Mouse (Mus musculus) fibroblast of lung, adult 2 months (primary cell): Measurements from ENCODE around the gene Slc2a9.
"Not testable (repeated sequence)": the region's sequence is repeated elsewhere in the genome, so short reads cannot be mapped to it uniquely, and the experiment has no call there.

Source experiments
- DNase-seq: peaks from one replicate; pipeline ENCODE4 v3.0.0-alpha.2; 2011; ENCODE audit warnings: low read depth

Gene Slc2a9

GRCm38 (mm10) chr5:38504116-38504515 is 1.2 kb upstream of the Slc2a9 start:
- DNase-seq, result peak; percentile 13

- no peak for DNase-seq
Measured at GRCm38 (mm10) chr5:38500043-38500442, 2.9 kb downstream of the Slc2a9 start.

GRCm38 (mm10) chr5:38499316-38499811 is 3.6 kb downstream of the Slc2a9 start:
- DNase-seq, result peak; percentile 51

DNA sequence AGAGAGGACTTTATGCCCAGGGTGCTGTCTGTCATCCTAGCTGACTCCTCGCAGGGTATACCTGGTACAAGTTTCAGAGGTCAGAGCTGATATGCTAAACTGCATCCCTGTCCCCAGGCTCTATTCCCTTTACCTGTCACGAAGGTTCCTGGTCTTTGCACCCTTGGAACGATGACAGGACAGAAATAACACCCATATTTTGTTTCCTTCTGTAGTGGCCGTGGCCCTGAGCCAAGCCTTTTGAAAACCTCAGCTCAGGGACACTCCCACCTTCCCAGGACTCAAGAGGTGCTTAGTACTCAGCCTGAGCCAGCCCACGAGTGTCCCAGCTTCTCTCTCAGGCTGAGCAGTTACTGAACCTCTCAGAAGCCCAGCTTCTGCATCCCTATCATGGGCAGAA is 4.5 kb downstream of the Slc2a9 start:
- no peak for DNase-seq

DNA sequence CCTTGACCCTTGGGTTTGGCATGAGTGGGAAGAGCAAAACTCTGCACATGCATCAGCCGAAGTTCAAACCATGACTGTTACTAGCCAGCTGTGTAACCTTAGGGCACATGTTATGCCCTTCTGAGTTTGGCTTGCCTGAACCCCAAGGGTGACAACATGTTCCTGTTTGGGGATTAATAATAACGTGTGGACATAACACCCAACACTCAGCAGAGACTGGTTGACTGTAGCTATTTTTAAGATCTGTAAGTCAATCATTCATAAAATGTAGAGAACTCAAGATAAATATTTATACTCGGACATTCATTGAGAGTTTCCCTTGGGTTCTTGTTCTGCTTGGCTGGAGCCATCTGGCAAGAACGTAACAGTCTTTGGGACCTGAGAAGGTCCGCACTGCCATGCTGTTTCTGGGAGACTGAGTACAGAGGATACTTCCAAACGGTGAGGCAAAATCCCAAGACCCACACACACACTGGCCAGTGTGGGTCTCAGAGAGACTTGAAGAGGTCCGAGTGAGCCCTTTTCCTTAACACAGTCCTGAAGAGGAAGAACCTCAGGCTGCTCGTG is 6.4 kb downstream of the Slc2a9 start:
- no peak for DNase-seq

DNA sequence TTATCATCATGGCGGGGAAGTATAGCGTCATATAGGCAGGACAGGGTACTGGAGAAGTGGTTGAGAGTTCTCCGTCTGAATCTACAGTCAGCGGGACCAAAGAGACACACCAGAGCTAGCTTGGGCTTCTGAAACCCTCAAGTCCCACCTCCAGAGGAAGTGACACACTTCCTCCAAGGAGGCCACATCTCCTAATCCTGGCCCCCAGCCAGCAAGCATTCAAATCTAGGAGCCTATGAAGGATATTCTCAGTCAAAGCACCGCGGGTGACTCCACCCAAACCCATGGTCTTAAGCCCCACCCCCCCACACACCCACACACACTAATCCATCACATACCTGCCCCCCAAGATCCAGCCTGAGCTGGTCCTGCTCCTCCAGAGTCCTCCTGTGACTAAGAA is 9.1 kb downstream of the Slc2a9 start:
- no peak for DNase-seq

DNA sequence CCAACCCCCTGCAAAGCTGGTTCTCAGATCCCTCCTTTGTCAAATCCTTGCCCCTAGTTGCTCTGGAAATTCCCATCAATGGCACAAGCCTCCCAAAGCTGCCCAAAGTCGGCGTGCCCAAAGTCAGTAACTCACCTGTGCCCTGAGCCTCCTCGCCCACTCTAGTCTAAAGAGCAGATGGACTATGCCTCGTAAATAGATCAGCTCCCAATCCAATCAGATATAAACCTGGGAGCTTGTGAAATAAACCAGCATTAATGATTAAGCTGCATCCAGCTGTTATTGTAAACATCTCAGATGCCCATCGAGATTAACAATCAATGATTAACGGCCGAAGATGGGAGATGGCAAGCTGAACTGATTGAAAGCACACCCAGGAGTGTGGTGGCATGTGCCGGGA is 11.2 kb downstream of the Slc2a9 start:
- no peak for DNase-seq

DNA sequence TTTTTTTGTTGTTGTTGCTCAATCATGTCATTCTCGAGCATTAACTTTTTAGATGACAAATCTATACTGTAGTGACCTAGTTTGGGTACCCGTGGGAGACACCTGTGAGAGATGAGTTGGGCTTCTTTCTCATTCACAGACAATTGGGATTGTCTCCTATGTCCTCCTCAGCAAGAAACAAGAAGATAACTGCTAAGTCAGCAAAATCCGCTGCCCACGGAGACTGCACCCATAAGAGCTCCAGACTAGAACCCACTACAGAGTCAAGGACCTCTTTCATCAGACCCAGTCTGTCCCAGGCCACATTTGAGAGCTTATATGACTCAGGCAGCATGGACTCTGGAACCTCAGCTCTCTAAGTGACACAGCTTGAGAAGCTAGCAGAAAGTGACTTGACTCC is 13.2 kb downstream of the Slc2a9 start:
- DNase-seq, result no peak

- DNase-seq, result no peak
Measured at GRCm38 (mm10) chr5:38488673-38489615, 14.0 kb downstream of the Slc2a9 start.

- no peak for DNase-seq
Measured at GRCm38 (mm10) chr5:38488026-38488425, 14.9 kb downstream of the Slc2a9 start.

DNA sequence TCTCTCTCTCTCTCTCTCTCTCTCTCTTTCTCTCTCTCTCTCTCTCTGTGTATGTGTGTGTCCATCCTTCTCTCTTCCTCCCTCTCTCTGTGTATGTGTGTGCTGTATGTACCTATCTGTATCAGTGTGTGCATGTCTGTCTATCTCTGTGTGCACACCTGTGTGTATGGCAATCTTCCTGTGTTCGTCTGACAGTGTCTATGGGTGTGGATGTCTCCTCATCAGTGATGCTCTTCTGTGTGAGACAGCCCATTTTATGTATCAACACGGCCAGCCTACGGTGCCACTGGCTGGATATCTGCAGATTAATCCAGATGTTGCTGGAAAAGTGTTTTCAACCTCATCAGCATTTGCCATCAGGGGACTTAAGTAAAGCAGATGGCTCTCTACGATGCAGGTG is 15.7 kb downstream of the Slc2a9 start:
- DNase-seq, result no peak

DNA sequence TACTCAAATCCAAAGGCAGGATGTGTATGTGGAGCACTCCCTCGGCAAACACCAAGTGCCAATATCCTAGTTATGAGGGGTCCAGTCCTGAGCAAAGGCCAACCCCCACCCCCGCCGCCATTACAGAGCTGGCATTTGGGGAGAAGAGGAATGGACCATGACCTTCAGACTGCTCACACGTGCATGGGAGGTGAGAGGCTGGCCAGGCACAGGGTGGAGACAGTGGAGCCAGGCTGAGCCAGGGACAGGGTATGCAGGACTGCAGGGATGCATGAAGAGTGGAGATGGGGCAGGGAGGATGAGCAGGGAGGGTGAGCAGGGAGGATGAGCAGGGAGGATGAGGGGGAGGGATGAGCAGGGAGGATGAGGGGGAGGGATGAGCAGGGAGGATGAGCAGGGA is 17.0 kb downstream of the Slc2a9 start:
- no peak for DNase-seq

DNA sequence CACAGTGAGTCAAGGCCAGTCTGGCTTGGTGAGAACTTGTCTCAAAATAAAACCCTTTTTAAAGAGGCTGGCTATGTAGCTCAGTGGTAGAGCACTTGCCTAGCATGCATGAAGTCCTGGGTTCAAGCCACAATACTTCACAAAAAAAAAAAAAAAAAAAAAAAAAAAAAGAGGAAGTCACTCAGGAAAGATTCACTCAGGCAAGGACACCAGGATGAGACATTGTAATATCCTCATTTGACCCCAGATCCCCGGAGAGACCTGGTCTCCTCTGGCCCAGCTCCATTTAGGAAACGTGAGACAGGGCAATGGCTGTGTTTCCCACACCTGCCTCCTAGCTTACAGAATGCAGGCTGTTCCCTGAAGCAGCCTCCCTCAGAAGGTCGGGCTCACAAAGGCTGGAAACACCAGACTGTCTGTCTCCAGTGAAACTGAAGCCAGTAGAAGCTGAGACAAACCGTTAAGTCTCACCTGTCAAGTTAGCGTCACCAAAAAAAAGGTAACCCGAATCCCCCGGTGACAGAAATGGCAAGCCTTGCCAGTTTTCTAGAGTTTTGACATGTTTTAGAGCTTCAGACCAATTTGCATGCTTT is 19.3 kb downstream of the Slc2a9 start:
- no peak for DNase-seq

- DNase-seq, result no peak
Measured at GRCm38 (mm10) chr5:38480822-38481707, 21.9 kb downstream of the Slc2a9 start.

DNA sequence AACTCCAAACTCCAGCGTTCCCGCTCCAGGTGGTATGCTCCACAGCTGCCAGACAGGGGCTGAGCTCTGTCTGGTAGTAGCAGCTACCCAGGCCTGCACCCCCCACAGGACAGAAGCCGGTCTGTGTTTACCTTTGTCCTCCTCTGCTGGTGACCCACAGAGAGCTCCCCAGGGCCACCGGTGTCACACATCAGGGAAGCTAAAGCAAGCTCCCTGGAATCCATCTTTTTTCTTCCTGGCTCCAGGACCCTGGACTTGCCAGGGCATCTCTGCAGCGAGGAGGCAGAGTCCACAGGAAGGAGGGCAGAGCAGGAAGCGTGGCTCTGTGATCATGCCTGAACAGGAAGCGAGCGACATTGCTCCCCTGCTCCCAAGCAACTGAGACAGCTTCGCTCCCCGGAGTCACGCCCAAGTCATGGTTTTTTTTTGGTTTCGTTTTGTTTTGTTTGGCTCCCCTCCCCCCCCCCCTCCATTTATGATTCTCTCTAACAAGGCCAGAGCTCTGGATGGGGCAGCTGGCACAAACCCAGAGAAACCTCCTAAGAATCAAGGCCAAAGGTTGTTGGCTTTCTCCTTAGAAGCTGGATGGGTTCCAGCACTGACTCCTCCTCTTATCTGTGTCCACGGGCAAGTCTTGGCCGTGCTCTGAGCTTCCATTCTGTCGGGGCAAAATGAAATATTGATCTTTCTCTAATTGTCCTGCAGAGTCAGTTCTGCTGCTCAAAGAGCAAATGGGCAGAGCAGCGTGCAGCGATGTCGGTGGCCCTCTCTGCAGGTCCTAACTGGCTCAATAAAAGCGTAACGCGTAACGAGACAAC is 22.8 kb downstream of the Slc2a9 start:
- peak; percentile 17 for DNase-seq

GRCm38 (mm10) chr5:38479545-38479907 is 23.4 kb downstream of the Slc2a9 start:
- DNase-seq, result not testable (repeated sequence)

GRCm38 (mm10) chr5:38479027-38479426 is 23.9 kb downstream of the Slc2a9 start:
- no peak for DNase-seq

- no peak for DNase-seq
Measured at GRCm38 (mm10) chr5:38477731-38478445, 25.1 kb downstream of the Slc2a9 start.

DNA sequence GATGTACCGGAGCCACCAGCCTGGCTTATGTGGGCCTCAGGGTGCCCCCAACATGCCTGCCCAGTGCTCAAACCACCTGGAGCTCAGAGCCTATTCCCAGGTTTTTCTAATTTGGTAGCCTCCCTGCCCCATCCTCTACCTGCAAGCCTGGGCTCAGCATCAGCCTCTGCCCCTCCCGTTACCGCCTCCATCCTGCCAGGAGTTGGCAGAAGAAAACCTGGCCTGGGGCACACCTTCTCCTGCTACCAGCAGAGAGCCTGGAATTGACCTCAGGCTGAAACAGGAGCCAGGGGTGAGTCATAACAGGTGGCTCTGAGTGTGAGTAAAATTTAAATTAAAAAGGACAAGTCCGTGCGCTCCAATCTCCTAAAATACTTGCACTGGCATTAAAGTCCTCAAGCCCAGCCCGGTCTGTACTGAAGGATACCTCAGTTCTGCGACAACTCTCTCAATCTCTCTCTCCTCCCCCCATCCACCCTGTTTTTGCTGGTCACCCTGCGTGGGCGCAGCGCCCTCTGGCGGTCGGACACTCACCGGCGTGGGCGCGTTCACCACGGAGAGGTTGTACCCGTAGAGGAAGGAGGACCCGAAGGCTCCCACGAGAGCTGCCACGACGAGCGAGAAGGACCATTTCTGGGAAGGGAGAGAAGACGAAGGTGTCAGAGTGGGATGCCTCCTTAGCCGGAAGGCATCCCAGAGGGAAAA is 25.9 kb downstream of the Slc2a9 start:
- no peak for DNase-seq

- no peak for DNase-seq
Measured at GRCm38 (mm10) chr5:38470881-38471280, 32.1 kb downstream of the Slc2a9 start.
